Mouse (Mus musculus) hindbrain, embryonic 12.5 days (tissue): Measurements from ENCODE around the gene E130309D02Rik. TPM values are rescaled to one million over a fixed set of nuclear protein-coding genes. Genes with fewer than 3 reads are reported as not detected.

ENCODE experiments used
- ATAC-seq: fragments of 200-750 bp; cut with Nextera tagmentation; 2 replicates; pipeline ENCODE4 v1.8.0; 2017; ENCODE audit warnings: moderate TSS enrichment; ENCODE audit not compliant: low FRiP score
- H3K27ac ChIP-seq: fragments of 300-500 bp; sonication (generic); 2 replicates; pipeline ENCODE4 v1.5.1; 2016; ENCODE audit warnings: mild to moderate bottlenecking
- H3K27me3 ChIP-seq: fragments of 300-500 bp; sonication (generic); 2 replicates; pipeline ENCODE4 v1.6.1; 2016; ENCODE audit warnings: mild to moderate bottlenecking
- H3K36me3 ChIP-seq: fragments of 300-500 bp; sonication (generic); 2 replicates; pipeline ENCODE4 v1.6.1; 2016; ENCODE audit warnings: mild to moderate bottlenecking
- H3K4me1 ChIP-seq: fragments of 300-500 bp; sonication (generic); 2 replicates; pipeline ENCODE4 v1.6.1; 2016
- H3K4me2 ChIP-seq: fragments of 300-500 bp; sonication (generic); replicated peaks from 2 replicates; pipeline ENCODE4 v1.6.1; 2016; ENCODE audit warnings: mild to moderate bottlenecking
- H3K4me3 ChIP-seq: fragments of 300-500 bp; sonication (generic); 2 replicates; pipeline ENCODE4 v1.5.1; 2016; ENCODE audit warnings: mild to moderate bottlenecking
- H3K9ac ChIP-seq: fragments of 300-500 bp; sonication (generic); 2 replicates; pipeline ENCODE4 v1.6.1; 2016; ENCODE audit warnings: mild to moderate bottlenecking, moderate library complexity
- H3K9me3 ChIP-seq: fragments of 300-500 bp; sonication (generic); replicated peaks from 2 replicates; pipeline ENCODE4 v1.6.1; 2016; ENCODE audit warnings: mild to moderate bottlenecking
- WGBS: fragments of 180-500 bp; shearing (Covaris S2); methylation state at CpG from one replicate; pipeline ENCODE4 v1.1.7; 2016; 5-methylcytosine and 5-hydroxymethylcytosine counted together
- polyA plus RNA-seq: library from polyadenylated mRNA; unstranded; fragments of >200 nt; fragmentation: Nextera tagmentation; extraction: Ambion mirVana; gene quantifications from 2 replicates; pipeline ENCODE4 v1.2.1, GENCODE M21; 2016

E130309D02Rik gene
- polyA plus RNA-seq, 1 experiment from 2014 or later: 55.2 TPM

DNA sequence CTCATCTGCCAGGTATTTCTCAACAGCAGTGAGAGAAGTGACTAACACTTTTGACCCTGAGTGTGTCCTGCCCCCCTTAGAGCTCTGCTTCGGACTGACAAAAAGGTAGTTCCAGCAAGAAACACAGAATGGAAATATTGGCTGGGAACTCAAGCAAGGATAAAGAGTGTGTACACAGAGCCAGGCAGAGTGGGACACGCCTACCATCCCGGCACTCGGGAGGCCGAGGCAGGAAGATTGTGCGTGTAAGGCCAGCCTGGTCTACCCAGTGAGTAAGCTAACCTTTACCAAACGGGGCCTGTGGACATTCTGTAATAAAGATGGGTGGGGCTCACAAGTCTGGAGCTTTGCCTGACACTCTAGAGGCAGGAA, 19.9 kb upstream of the E130309D02Rik start:
- no peak overlapping the region for H3K27ac ChIP-seq
- no peaks in the 10 kb centered on the region for H3K36me3 ChIP-seq
- ATAC-seq: no peak
- no peak overlapping the region for H3K4me3 ChIP-seq
- 0 out of 2 replicates have a peak, but pooled peaks cover 3% of the 10 kb centered on the region for H3K27me3 ChIP-seq
- peaks cover 2% of the 10 kb centered on the region for H3K4me1 ChIP-seq
- H3K9ac ChIP-seq: no peak overlapping the region
- H3K9me3 ChIP-seq: no peaks in the 10 kb centered on the region
- WGBS: 81% methylated on average over 7 of the region's 7 CpGs
- no peak overlapping the region for H3K4me2 ChIP-seq

DNA sequence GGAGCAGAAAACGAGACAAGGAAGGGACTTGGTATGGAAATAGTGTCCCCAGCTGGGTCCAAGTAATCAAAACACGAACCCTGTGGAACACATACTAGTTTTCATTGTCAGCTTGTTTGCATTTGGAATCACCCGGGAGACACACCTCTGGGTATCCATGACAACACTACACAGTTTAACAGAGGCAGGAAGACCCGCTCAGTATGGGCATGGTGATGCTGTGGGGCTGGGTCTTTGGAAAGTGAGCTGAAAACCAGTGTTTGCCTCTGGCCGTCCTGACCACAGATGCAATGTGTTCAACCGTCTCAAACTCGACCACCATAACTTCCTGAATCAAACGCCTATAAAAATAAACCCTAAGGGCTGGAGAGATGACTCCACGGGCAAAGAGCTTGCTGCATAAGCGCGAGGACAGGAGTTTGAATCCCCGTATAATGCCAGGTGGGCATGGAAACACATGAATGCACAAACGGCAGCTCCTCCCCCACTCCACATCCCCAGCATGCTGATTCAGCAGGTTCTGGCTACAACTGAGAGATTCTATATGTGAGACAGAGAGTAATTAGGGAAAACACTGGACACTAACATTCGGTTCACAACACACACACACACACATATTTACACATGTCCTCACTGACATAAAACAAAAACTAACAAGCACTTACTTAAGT, 19.4 kb upstream of the E130309D02Rik start:
- Histone ChIP-seq H3K9ac (no peak overlapping the region), H3K27ac (no peak overlapping the region), H3K9me3 (no peaks in the 10 kb centered on the region), H3K4me2 (no peak overlapping the region), H3K36me3 (no peaks in the 10 kb centered on the region), H3K4me1 (peaks cover 7% of the 10 kb centered on the region), H3K4me3 (no peak overlapping the region), H3K27me3 (0 out of 2 replicates have a peak, but pooled peaks cover 3% of the 10 kb centered on the region)
- WGBS: 70% methylated on average over 14 of the region's 14 CpGs
- no peak for ATAC-seq

DNA sequence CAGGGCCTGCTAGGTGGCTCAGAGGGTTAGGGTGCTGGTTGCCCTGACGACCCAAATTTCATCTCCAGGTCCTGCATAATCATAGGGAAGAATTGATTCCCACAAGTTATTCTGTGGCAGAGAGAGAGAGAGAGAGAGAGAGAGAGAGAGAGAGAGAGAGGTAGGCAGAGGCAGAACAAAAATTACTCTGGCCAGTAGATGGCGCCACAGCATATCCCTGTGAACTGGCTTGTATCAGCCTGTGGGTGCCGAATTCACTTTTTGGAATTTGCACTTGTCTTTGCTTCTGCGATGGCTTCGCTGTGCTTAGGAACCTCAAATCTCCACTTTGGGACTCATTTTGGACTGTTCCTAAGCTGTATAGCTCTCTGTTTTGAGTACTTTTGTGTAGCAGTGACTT, 18.7 kb upstream of the E130309D02Rik start:
- Histone ChIP-seq H3K4me2 (no peak overlapping the region), H3K4me1 (peaks cover 7% of the 10 kb centered on the region), H3K27me3 (0 out of 2 replicates have a peak, but pooled peaks cover 3% of the 10 kb centered on the region), H3K9me3 (no peaks in the 10 kb centered on the region), H3K9ac (no peak overlapping the region), H3K4me3 (no peak overlapping the region), H3K36me3 (no peaks in the 10 kb centered on the region), H3K27ac (no peak overlapping the region)
- ATAC-seq: no peak
- 21% methylated on average over 5 of the region's 5 CpGs for WGBS

DNA sequence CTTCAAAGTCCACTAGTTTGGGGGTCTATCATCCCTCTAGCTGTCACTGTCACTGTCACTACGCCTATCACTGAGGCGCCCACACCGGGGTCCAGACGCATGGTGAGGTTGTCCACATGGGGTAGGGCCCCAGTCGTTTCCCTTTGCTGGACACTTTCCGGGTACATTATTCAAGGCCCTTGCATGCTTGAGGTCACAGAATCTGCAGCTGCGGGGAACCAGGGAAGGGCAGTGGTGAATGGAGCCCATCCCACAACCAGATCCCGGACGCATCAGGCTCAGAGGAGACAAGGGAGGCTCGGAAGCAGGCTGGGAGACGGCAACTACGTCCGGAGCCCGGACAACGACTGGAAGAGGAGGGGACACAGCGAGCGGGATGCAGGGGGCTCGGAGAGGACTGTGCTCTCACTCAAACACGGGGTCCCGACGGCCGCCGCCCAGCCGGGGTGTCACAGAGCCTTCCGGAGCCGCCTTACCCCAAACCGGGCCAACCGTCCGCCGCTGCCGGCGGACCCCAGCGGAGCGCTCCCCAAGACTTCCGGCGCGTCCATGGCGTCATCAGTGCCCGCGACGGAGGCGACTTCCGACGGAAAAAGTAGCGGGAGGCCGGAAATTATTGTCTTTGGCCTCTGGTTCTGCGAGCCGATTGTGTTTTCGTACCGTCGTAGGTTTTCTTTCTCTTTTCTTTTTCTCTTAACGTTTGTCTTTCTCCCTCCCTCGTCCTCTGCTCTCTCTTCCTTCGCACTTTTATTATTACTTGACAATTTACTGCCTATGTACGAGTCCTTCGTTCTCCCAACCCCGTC, 13.7 kb upstream of the E130309D02Rik start, which contains the start of gene Zdhhc4:
Gene Zdhhc4 (minus strand): TSS at position 567 of the 806 bp plus-strand sequence.
- no peaks in the 10 kb centered on the region for H3K27me3 ChIP-seq
- peak within 1 kb of the TSS; percentile 92 for H3K4me2 ChIP-seq
- H3K36me3 ChIP-seq: peaks cover 34% of the 10 kb centered on the region
- H3K4me1 ChIP-seq: peaks cover 21% of the 10 kb centered on the region
- H3K4me3 ChIP-seq: peak within 1 kb of the TSS; percentile 85
- H3K9ac ChIP-seq: peak within 1 kb of the TSS; percentile 83
- peak within 1 kb of the TSS; percentile 65; the same call in 1 of the 2 replicates for H3K27ac ChIP-seq
- no peaks in the 10 kb centered on the region for H3K9me3 ChIP-seq
- peak; percentile 53 for ATAC-seq
- under 1% methylated on average over 57 of the region's 57 CpGs for WGBS

DNA sequence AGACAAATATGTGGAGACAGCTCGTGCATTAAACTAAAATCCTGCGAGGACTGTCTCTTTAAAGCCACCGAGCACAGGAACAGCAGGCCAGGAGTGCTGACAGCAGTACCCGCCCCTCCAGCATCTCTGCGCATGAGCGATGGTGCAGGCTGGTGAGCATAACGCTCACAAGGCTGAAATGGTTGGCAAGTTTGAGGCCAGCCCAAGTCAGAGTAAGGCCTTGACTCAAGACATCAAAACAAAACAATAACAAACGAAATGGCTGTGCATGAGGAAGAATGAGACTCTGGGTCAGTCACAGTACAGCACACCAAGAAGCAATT, 2.1 kb upstream of the E130309D02Rik start:
- Histone ChIP-seq H3K27me3 (0 out of 2 replicates have a peak, but pooled peaks cover 2% of the 10 kb centered on the region), H3K27ac (no peak overlapping the region), H3K9ac (no peak overlapping the region), H3K4me1 (peaks cover 16% of the 10 kb centered on the region), H3K9me3 (no peaks in the 10 kb centered on the region), H3K36me3 (peaks cover 72% of the 10 kb centered on the region), H3K4me2 (no peak overlapping the region), H3K4me3 (no peak overlapping the region)
- 85% methylated on average over 8 of the region's 8 CpGs for WGBS
- ATAC-seq: no peak

DNA sequence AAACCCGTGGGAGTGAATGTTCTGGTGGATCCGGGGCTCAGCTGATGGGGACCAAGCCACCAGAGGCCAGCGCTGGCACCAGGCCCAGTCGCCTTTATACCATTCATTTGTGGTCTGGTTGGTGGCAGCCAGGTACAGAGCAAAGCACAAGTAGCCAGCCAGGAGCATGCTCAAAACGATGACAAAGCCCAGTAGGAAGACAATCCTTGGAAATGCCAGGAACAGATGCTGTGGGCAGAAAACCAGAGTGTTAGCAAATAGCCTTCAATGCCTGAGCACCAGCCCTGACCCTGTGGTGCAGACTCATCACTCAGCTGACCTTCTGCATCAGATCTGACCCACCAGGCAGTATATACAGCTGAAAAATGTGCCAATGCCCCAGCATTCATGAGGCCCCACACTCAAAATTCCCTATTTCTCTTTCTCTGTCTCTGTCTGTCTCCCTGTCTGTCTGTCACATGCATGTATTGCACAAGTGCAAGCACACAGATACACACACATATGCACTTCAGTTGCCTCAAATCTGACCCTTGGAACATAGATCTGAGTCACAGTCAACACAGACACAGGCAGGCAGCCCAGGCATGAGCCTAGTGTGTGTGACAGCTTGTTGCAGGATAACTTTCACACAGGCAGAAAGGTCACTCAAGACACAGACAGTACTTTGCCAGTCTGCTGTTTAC, 1.6 kb upstream of the E130309D02Rik start:
- Histone ChIP-seq H3K27me3 (0 out of 2 replicates have a peak, but pooled peaks cover 2% of the 10 kb centered on the region), H3K9me3 (no peaks in the 10 kb centered on the region), H3K4me1 (peaks cover 19% of the 10 kb centered on the region), H3K4me3 (no peak overlapping the region), H3K4me2 (no peak overlapping the region), H3K27ac (no peak overlapping the region), H3K36me3 (peaks cover 71% of the 10 kb centered on the region), H3K9ac (no peak overlapping the region)
- 98% methylated on average over 5 of the region's 5 CpGs for WGBS
- ATAC-seq: no peak

DNA sequence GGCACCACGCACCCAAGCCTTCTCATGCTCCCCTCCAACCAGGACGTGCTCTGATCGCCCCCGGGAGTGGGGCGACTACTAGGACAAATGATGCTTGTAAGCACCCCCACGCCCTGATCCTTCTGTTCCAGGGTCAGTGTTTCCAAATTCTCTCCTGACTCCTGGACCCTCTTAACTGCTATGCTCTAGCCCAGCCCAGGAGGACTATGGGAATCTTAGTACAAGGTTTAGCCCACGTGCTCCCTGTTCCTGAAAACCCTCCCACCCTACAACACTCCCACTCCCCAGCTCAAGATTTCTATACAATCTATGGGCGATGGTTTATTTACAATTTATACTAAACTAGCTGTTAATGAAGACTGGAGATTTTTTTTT, 341 bp upstream of the E130309D02Rik start:
- Histone ChIP-seq H3K9ac (peak overlapping the region; percentile 93; the same call in 1 of the 2 replicates), H3K4me2 (peak overlapping the region; percentile 63), H3K4me1 (peaks cover 22% of the 10 kb centered on the region), H3K4me3 (peak overlapping the region; percentile 93), H3K27me3 (0 out of 2 replicates have a peak, but pooled peaks cover 2% of the 10 kb centered on the region), H3K36me3 (peaks cover 73% of the 10 kb centered on the region), H3K27ac (no peak overlapping the region), H3K9me3 (no peaks in the 10 kb centered on the region)
- WGBS: 11% methylated on average over 8 of the region's 8 CpGs
- ATAC-seq: peak; percentile 41

DNA sequence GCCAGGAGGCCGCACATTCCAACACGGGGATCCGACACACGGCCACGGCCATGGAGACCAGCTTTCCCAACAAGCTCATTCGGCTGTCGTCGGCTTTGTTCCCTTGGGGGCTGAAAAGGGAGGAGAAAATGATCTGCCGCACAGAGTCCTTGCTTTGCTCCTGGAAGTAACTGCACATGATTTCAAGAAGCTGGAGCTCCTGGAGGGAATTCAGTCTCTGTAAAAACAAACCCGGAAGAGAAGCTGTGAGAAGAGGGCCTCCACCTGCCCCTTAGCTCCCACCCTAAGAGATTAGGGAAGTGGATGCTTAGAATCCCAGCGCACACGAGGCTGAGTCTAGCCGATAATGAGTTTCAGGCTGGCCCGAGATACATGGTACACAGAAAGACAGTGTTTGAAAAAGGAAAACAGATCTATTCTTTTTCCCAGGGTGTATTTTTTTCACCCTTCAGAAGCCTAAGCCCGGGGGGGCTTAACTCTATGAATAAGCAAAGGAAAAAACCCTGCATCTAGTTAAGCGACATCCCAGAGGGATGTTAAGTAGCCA, 904 bp downstream of the E130309D02Rik start:
- no peak for ATAC-seq

DNA sequence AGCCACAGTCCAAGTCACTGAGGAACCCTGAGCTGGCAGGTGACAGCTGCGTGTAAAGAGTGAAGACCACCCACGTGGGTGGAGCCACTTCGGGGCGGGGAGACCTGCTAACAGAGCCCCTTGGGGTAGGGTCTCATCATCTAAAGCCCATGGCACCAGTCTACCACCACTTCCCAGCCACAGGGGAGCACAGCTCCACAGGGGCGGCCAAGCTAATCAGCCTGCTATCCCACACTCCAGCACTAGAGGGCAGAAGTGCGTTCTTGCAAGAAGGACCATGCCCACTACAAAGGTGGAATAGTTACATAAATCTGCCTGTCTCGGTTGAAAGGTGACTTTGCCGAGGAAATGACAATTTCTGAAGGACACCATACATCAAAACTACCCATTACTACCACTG, 3.3 kb downstream of the E130309D02Rik start:
- Histone ChIP-seq H3K36me3 (peaks cover 71% of the 10 kb centered on the region), H3K9ac (no peak overlapping the region), H3K4me2 (no peak overlapping the region), H3K27ac (no peak overlapping the region), H3K27me3 (0 out of 2 replicates have a peak, but pooled peaks cover 2% of the 10 kb centered on the region), H3K9me3 (no peaks in the 10 kb centered on the region), H3K4me3 (no peak overlapping the region), H3K4me1 (peaks cover 25% of the 10 kb centered on the region)
- 67% methylated on average over 8 of the region's 8 CpGs for WGBS
- no peak for ATAC-seq

More for the DNA sequence above, 904 bp downstream of the E130309D02Rik start:
- Histone ChIP-seq H3K9ac (peak overlapping the region; percentile 93), H3K4me3 (peak overlapping the region; percentile 93), H3K27me3 (0 out of 2 replicates have a peak, but pooled peaks cover 2% of the 10 kb centered on the region), H3K4me1 (peaks cover 22% of the 10 kb centered on the region), H3K9me3 (no peaks in the 10 kb centered on the region), H3K27ac (peak overlapping the region; percentile 97), H3K4me2 (peak overlapping the region; percentile 63), H3K36me3 (peaks cover 73% of the 10 kb centered on the region)
- 3% methylated on average over 16 of the region's 16 CpGs for WGBS

DNA sequence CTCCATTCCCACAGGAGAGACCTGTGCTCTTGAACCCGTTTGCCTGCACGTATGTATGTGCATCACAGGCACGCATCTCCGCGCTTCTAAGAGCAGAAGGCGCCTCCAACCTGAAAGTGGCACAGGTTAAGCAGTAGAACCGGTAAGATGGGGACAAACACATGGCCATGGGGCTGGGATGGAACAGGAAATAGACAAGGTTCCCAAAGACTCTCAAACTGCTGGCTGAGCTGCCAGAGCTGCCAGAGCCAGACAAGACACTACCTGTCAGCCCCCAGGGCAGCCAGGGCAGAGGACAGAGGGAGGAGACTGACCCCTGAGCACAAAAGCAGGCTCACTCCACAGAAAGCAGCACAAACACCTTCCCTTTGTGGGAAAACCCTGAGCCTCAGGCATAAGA, 5.2 kb downstream of the E130309D02Rik start:
- no peak for ATAC-seq
- Histone ChIP-seq H3K9ac (no peak overlapping the region), H3K9me3 (no peaks in the 10 kb centered on the region), H3K27ac (no peak overlapping the region), H3K4me3 (no peak overlapping the region), H3K4me2 (no peak overlapping the region), H3K4me1 (peaks cover 29% of the 10 kb centered on the region), H3K36me3 (peaks cover 81% of the 10 kb centered on the region), H3K27me3 (no peaks in the 10 kb centered on the region)
- WGBS: 96% methylated on average over 7 of the region's 7 CpGs

DNA sequence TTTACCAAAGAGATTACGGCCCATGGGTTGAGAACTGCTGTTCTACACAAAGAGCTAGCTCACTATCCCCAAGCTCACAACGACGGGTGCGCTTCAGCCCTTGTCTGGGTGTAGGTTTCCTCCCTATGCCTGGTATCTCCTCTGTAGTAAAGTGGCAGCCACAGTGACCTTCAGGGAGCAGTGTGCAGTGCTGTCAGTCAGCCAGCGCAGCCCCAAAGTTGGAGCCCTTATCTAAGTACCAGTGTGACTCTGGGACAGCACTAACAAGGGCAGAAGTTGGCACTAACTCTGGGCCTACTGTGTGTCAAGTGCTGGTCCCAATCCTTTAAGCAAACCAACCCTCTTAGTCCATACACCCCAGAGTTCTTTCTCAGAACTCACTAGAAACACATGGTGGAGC, 6.3 kb downstream of the E130309D02Rik start:
- H3K27me3 ChIP-seq: no peaks in the 10 kb centered on the region
- H3K9ac ChIP-seq: no peak overlapping the region
- no peak overlapping the region for H3K27ac ChIP-seq
- peaks cover 26% of the 10 kb centered on the region for H3K4me1 ChIP-seq
- H3K9me3 ChIP-seq: no peaks in the 10 kb centered on the region
- ATAC-seq: no peak
- WGBS: 95% methylated on average over 5 of the region's 5 CpGs
- H3K4me2 ChIP-seq: no peak overlapping the region
- peaks cover 90% of the 10 kb centered on the region for H3K36me3 ChIP-seq
- H3K4me3 ChIP-seq: no peak overlapping the region

DNA sequence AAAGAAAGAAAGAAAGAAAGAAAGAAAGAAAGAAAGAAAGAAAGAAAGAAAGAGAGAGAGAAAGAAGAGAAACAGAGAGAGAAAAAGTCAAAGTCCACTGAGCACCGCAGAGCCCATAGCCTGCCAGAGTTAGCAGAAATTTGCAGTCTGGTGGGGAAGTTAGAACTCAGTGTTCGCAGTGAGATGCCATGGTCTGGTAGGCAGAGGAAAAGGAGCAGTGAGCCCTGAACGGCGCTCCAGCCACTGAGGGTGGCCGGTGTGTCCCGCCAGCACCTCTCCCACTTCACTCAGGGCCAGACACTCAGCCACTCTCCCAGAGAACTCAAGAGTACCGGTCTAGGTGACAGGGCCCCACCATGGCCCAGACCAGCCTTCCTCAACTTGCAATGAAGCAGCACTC, 10.9 kb downstream of the E130309D02Rik start:
- no peaks in the 10 kb centered on the region for H3K9me3 ChIP-seq
- H3K4me3 ChIP-seq: no peak overlapping the region
- WGBS: 94% methylated on average over 7 of the region's 7 CpGs
- H3K9ac ChIP-seq: no peak overlapping the region
- no peak overlapping the region for H3K4me2 ChIP-seq
- H3K27me3 ChIP-seq: no peaks in the 10 kb centered on the region
- ATAC-seq: no peak
- H3K27ac ChIP-seq: no peak overlapping the region
- H3K36me3 ChIP-seq: peaks cover 96% of the 10 kb centered on the region
- peaks cover 10% of the 10 kb centered on the region for H3K4me1 ChIP-seq
